Mouse (Mus musculus): ENCODE results near the gene Ess2.

The Ess2 gene

GRCm38 (mm10) chr16:17858592-17858991 is 52.6 kb downstream of the Ess2 start:
- in situ Hi-C loops (cut with MboI; ENCODE audit: low sequenced_read_pairs), result no loop called here

GRCm38 (mm10) chr16:17857157-17857556 is 54.0 kb downstream of the Ess2 start:
- in situ Hi-C loops (cut with MboI; ENCODE audit: low sequenced_read_pairs), result no loop called here

- in situ Hi-C loops (cut with MboI; ENCODE audit: low sequenced_read_pairs), result no loop called here
These were observed 57.9 kb downstream of the Ess2 start for GRCm38 (mm10) chr16:17853263-17853662.

- in situ Hi-C loops (cut with MboI; ENCODE audit: low sequenced_read_pairs), result no loop called here
These were observed 59.3 kb downstream of the Ess2 start for GRCm38 (mm10) chr16:17851860-17852259.

GRCm38 (mm10) chr16:17851331-17851730 is 59.8 kb downstream of the Ess2 start:
- in situ Hi-C loops (cut with MboI; ENCODE audit: low sequenced_read_pairs), result no loop called here

Measured in CH12F3 (cell line).